Mouse (Mus musculus): ENCODE measurements around the gene Syt2. TPM values are rescaled to one million over a fixed set of nuclear protein-coding genes. Genes with fewer than 3 reads are reported as not detected.

The Syt2 gene
- total RNA-seq, 2 experiments from 2014 or later: not detected

- no peak for DNase-seq
- intact Hi-C loops (cut with DNase I): no loop called here
These were observed 446 bp downstream of the Syt2 start for GRCm38 (mm10) chr1:134646963-134647282.

- intact Hi-C loops (cut with DNase I): no loop called here
These were observed 1.1 kb downstream of the Syt2 start for GRCm38 (mm10) chr1:134647591-134647990.

GRCm38 (mm10) chr1:134650816-134651215 is 4.3 kb downstream of the Syt2 start:
- intact Hi-C loops (cut with DNase I): no loop called here
- no peak for DNase-seq

More at GRCm38 (mm10) chr1:134647591-134647990, 1.1 kb downstream of the Syt2 start:
- DNase-seq: no peak

- intact Hi-C loops (cut with DNase I): no loop called here
- DNase-seq: no peak
These were observed 4.9 kb downstream of the Syt2 start for GRCm38 (mm10) chr1:134651268-134651850.

GRCm38 (mm10) chr1:134651851-134652398 is 5.4 kb downstream of the Syt2 start:
- intact Hi-C loops (cut with DNase I): no loop called here
- peak; percentile 16 to 17 for DNase-seq

- intact Hi-C loops (cut with DNase I): no loop called here
- DNase-seq: no peak
These were observed 7.3 kb downstream of the Syt2 start for GRCm38 (mm10) chr1:134653603-134654257.

- intact Hi-C loops (cut with DNase I): no loop called here
These were observed 12.4 kb downstream of the Syt2 start for GRCm38 (mm10) chr1:134658841-134659240.

GRCm38 (mm10) chr1:134660163-134660562 is 13.7 kb downstream of the Syt2 start:
- intact Hi-C loops (cut with DNase I): no loop called here
- DNase-seq: no peak

More at GRCm38 (mm10) chr1:134658841-134659240, 12.4 kb downstream of the Syt2 start:
- DNase-seq: no peak

- no peak for DNase-seq
- intact Hi-C loops (cut with DNase I): no loop called here
These were observed 25.0 kb downstream of the Syt2 start for GRCm38 (mm10) chr1:134671234-134672070.

- DNase-seq: peak in 1 of 2 experiments; percentile 7
- intact Hi-C loops (cut with DNase I): no loop called here
These were observed 27.8 kb downstream of the Syt2 start for GRCm38 (mm10) chr1:134674312-134674711.

GRCm38 (mm10) chr1:134679445-134679844 is 33.0 kb downstream of the Syt2 start:
- intact Hi-C loops (cut with DNase I): no loop called here
- DNase-seq: peak; percentile 5 to 9

GRCm38 (mm10) chr1:134680617-134681016 is 34.1 kb downstream of the Syt2 start:
- DNase-seq: no peak
- intact Hi-C loops (cut with DNase I): no loop called here

GRCm38 (mm10) chr1:134682460-134682859 is 36.0 kb downstream of the Syt2 start:
- intact Hi-C loops (cut with DNase I): no loop called here

GRCm38 (mm10) chr1:134686834-134687421 is 40.5 kb downstream of the Syt2 start:
- intact Hi-C loops (cut with DNase I): no loop called here
- DNase-seq: no peak

More at GRCm38 (mm10) chr1:134682460-134682859, 36.0 kb downstream of the Syt2 start:
- DNase-seq: no peak

GRCm38 (mm10) chr1:134696302-134696701 is 49.8 kb downstream of the Syt2 start:
- no peak for DNase-seq
- intact Hi-C loops (cut with DNase I): no loop called here

GRCm38 (mm10) chr1:134697073-134697472 is 50.6 kb downstream of the Syt2 start:
- intact Hi-C loops (cut with DNase I): no loop called here
- no peak for DNase-seq

- DNase-seq: no peak
- intact Hi-C loops (cut with DNase I): no loop called here
These were observed 51.2 kb downstream of the Syt2 start for GRCm38 (mm10) chr1:134697522-134698250.

GRCm38 (mm10) chr1:134698486-134698885 is 52.0 kb downstream of the Syt2 start:
- intact Hi-C loops (cut with DNase I): no loop called here
- no peak for DNase-seq

- DNase-seq: no peak
- intact Hi-C loops (cut with DNase I): no loop called here
These were observed 52.9 kb downstream of the Syt2 start for GRCm38 (mm10) chr1:134699390-134699789.

- intact Hi-C loops (cut with DNase I): no loop called here
These were observed 53.7 kb downstream of the Syt2 start for GRCm38 (mm10) chr1:134700151-134700550.

More at GRCm38 (mm10) chr1:134700151-134700550, 53.7 kb downstream of the Syt2 start:
- no peak for DNase-seq

Data from heart, postnatal 36 days (tissue).